Mouse (Mus musculus) myocyte (in vitro differentiated cells): Measurements from ENCODE around the gene Gpatch2l. TPM values are rescaled to one million over a fixed set of nuclear protein-coding genes. Genes with fewer than 3 reads are reported as not detected.

Experiments
- H3K27me3 ChIP-seq: one replicate; pipeline ENCODE4 v1.6.1; 2011; ENCODE audit not compliant: control insufficient read depth, insufficient read depth, insufficient read length
- H3K36me3 ChIP-seq: one replicate; pipeline ENCODE4 v1.6.1; 2011; ENCODE audit not compliant: control insufficient read depth, insufficient read depth
- H3K4me2 ChIP-seq: one replicate; pipeline ENCODE4 v1.6.1; 2011; ENCODE audit warnings: low read depth, control low read depth
- H3K4me3 ChIP-seq: one replicate; pipeline ENCODE4 v1.5.1; 2011; ENCODE audit warnings: mild to moderate bottlenecking, control low read depth, moderate library complexity
- H3K79me2 ChIP-seq: one replicate; pipeline ENCODE4 v1.6.1; 2011; ENCODE audit not compliant: control insufficient read depth, insufficient read depth
- H3ac ChIP-seq: one replicate; pipeline ENCODE4 v1.6.1; 2011; ENCODE audit not compliant: control insufficient read depth, insufficient read length
- CEBPB ChIP-seq: IDR thresholded peaks from 2 replicates; pipeline ENCODE4 v1.6.1; 2011; ENCODE audit warnings: mild to moderate bottlenecking, moderate library complexity; ENCODE audit not compliant: poor library complexity, insufficient read depth, severe bottlenecking
- E2F4 ChIP-seq: IDR thresholded peaks from one replicate; pipeline ENCODE4 v1.6.1; 2011; ENCODE audit warnings: mild to moderate bottlenecking, control low read depth, moderate library complexity; ENCODE audit not compliant: insufficient read depth
- MAX ChIP-seq: IDR thresholded peaks from one replicate; pipeline ENCODE4 v1.6.1; 2011; ENCODE audit warnings: low read depth, mild to moderate bottlenecking, control low read depth
- MYOD1 ChIP-seq, 3 experiments: IDR thresholded peaks; one replicate each; pipeline ENCODE4 v1.6.1; 2011; ENCODE audit warnings: control low read depth in 2 of 3, low read depth in 2 of 3, mild to moderate bottlenecking in 2 of 3, moderate library complexity in 1 of 3; ENCODE audit not compliant: insufficient read length in 2 of 3, control insufficient read depth in 1 of 3
- MYOG ChIP-seq, 3 experiments: IDR thresholded peaks; one replicate each; pipeline ENCODE4 v1.6.1; 2011; ENCODE audit warnings: control low read depth in 2 of 3, low read depth in 2 of 3, mild to moderate bottlenecking in 2 of 3; ENCODE audit not compliant: insufficient read length in 2 of 3, control insufficient read depth in 1 of 3, insufficient read depth in 1 of 3
- POLR2A ChIP-seq: IDR thresholded peaks from one replicate; pipeline ENCODE4 v1.6.1; 2011; ENCODE audit warnings: low read depth, mild to moderate bottlenecking, control low read depth, moderate library complexity; ENCODE audit not compliant: insufficient read length
- POLR2AphosphoS2 ChIP-seq: IDR thresholded peaks from one replicate; pipeline ENCODE4 v1.6.1; 2011; ENCODE audit warnings: low read depth, control low read depth; ENCODE audit not compliant: insufficient read length
- REST ChIP-seq: IDR thresholded peaks from one replicate; pipeline ENCODE4 v1.6.1; 2011; ENCODE audit warnings: mild to moderate bottlenecking, control low read depth, moderate library complexity; ENCODE audit not compliant: insufficient read depth, insufficient read length
- SRF ChIP-seq: IDR thresholded peaks from one replicate; pipeline ENCODE4 v1.6.1; 2011; ENCODE audit warnings: low read depth; ENCODE audit not compliant: control insufficient read depth, insufficient read length
- TCF12 ChIP-seq: IDR thresholded peaks from one replicate; pipeline ENCODE4 v1.6.1; 2011; ENCODE audit warnings: mild to moderate bottlenecking, control low read depth; ENCODE audit not compliant: poor library complexity, insufficient read depth, severe bottlenecking
- TCF3 ChIP-seq: IDR thresholded peaks from one replicate; pipeline ENCODE4 v1.6.1; 2011; ENCODE audit warnings: low read depth, control low read depth; ENCODE audit not compliant: insufficient read length
- USF1 ChIP-seq: IDR thresholded peaks from one replicate; pipeline ENCODE4 v1.6.1; 2011; ENCODE audit warnings: low read depth, mild to moderate bottlenecking, control low read depth, moderate library complexity
- polyA plus RNA-seq: library from polyadenylated mRNA; unstranded; fragments of >200 nt; fragmentation: generic; extraction: Trizol; gene quantifications from one replicate; pipeline ENCODE4 v1.2.1, GENCODE M21; 2012; ENCODE audit warnings: missing spikeins

Gpatch2l gene
- 11.4 TPM for polyA plus RNA-seq

- TF ChIP-seq POLR2AphosphoS2 (peak; percentile 84), TCF3 (no peak), E2F4 (no peak), REST (no peak), MYOD1 (IDR thresholded peaks at IDR 0.05; ENCODE audit: control insufficient read depth in 1 of 3, insufficient read length in 2 of 3, low read depth in 2 of 3) (no peak), MYOG (IDR thresholded peaks at IDR 0.05; ENCODE audit: control insufficient read depth in 1 of 3, insufficient read depth in 1 of 3, insufficient read length in 2 of 3, low read depth in 2 of 3) (peak in 2 of 3 experiments; percentile 2 to 8), TCF12 (no peak), MAX (no peak), USF1 (no peak), POLR2A (peak; percentile 97), SRF (peak; percentile 22), CEBPB (no peak)
- H3K27me3 ChIP-seq: no peaks in the 10 kb centered on the region
- H3K4me2 ChIP-seq: peak within 1 kb of the TSS; percentile 99
- peak within 1 kb of the TSS; percentile 88 for H3K4me3 ChIP-seq
- peak within 1 kb of the TSS; percentile 85 for H3ac ChIP-seq
- H3K36me3 ChIP-seq: peaks cover 13% of the 10 kb centered on the region
- H3K79me2 ChIP-seq: peaks cover 44% of the 10 kb centered on the region
Measured at GRCm38 (mm10) chr12:86241604-86242536, at the start of gene Gpatch2l. Gpatch2l (plus strand) TSS chr12:86241858.

- no peak overlapping the region for H3K4me3 ChIP-seq
Measured at GRCm38 (mm10) chr12:86192036-86192449, 49.6 kb upstream of the Gpatch2l start.

DNA sequence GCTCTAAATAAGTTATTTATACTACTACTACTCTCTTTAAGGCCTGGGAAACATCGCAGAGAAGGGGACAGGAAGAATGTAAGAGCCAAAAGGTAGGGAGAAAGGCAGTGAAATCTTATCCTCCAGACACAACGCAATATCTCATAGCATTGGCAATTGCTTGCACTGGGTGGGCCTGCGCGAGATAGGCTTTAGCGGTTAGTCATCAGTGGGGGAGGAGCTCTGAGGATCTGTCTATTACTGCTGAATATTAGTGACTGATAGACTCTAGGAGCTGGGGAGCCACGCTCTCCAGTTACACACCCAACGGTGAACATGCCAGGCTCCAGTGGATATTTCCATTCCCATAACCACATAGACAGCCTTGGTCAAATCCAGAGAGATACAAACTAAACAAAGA is 44.7 kb upstream of the Gpatch2l start:
- H3ac ChIP-seq: no peak overlapping the region
- H3K27me3 ChIP-seq: peaks cover 19% of the 10 kb centered on the region
- H3K36me3 ChIP-seq: no peaks in the 10 kb centered on the region
- H3K4me2 ChIP-seq: no peak overlapping the region
- TF ChIP-seq POLR2A (no peak), MYOD1 (IDR thresholded peaks at IDR 0.05; ENCODE audit: control insufficient read depth in 1 of 3, insufficient read length in 2 of 3, low read depth in 2 of 3) (no peak), CEBPB (no peak), POLR2AphosphoS2 (no peak), SRF (no peak), TCF12 (no peak), REST (no peak), E2F4 (no peak), USF1 (no peak), MYOG (IDR thresholded peaks at IDR 0.05; ENCODE audit: control insufficient read depth in 1 of 3, insufficient read depth in 1 of 3, insufficient read length in 2 of 3, low read depth in 2 of 3) (no peak), TCF3 (no peak), MAX (no peak)
- no peaks in the 10 kb centered on the region for H3K79me2 ChIP-seq
- H3K4me3 ChIP-seq: no peak overlapping the region

More at GRCm38 (mm10) chr12:86192036-86192449, 49.6 kb upstream of the Gpatch2l start:
- H3K36me3 ChIP-seq: no peaks in the 10 kb centered on the region
- H3K79me2 ChIP-seq: no peaks in the 10 kb centered on the region
- H3K4me2 ChIP-seq: no peak overlapping the region
- no peak for TF ChIP-seq TCF12
- no peak for TF ChIP-seq REST
- no peak for TF ChIP-seq MYOG (IDR thresholded peaks at IDR 0.05; ENCODE audit: control insufficient read depth in 1 of 3, insufficient read depth in 1 of 3, insufficient read length in 2 of 3, low read depth in 2 of 3)
- no peak for TF ChIP-seq TCF3
- TF ChIP-seq MYOD1 (IDR thresholded peaks at IDR 0.05; ENCODE audit: control insufficient read depth in 1 of 3, insufficient read length in 2 of 3, low read depth in 2 of 3): no peak
- TF ChIP-seq CEBPB: no peak
- TF ChIP-seq POLR2AphosphoS2: no peak
- TF ChIP-seq POLR2A: no peak
- no peak for TF ChIP-seq USF1
- TF ChIP-seq MAX: no peak
- no peak for TF ChIP-seq E2F4
- no peak for TF ChIP-seq SRF
- no peak overlapping the region for H3ac ChIP-seq
- peaks cover 13% of the 10 kb centered on the region for H3K27me3 ChIP-seq

DNA sequence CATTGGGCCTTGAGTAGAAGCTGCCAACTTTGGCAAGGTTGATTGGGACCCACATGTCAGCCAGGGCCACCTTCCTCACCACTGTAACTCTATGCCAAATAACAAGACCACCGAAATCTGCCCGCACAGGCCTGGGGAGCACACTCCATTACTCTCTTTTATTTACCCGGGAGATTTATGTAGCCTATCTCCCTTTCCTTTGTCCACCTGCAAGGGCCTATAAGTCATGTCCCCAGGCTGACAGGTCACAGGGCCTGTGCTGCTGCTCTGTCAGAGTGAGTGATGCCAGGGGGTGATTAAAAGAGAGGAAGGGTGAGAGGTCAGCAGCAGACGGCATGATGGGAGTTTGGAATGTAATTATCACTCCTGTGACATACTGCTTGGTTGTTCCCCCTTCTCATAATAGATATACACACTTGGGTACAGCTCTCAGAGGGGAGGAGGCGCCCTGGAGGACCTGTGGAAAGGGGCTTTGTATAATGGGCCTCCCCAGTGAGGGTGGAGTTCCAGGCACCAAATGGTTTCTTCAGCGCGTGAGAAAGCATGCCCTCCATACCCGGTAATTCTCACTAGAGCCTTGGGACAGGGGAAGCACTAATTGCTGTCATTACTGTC is 38.1 kb upstream of the Gpatch2l start:
- no peaks in the 10 kb centered on the region for H3K36me3 ChIP-seq
- no peak overlapping the region for H3K4me2 ChIP-seq
- H3ac ChIP-seq: no peak overlapping the region
- no peaks in the 10 kb centered on the region for H3K79me2 ChIP-seq
- H3K27me3 ChIP-seq: peaks cover 4% of the 10 kb centered on the region
- TF ChIP-seq CEBPB (no peak), POLR2A (no peak), REST (no peak), TCF3 (no peak), MYOD1 (IDR thresholded peaks at IDR 0.05; ENCODE audit: control insufficient read depth in 1 of 3, insufficient read length in 2 of 3, low read depth in 2 of 3) (no peak), USF1 (no peak), MAX (no peak), MYOG (IDR thresholded peaks at IDR 0.05; ENCODE audit: control insufficient read depth in 1 of 3, insufficient read depth in 1 of 3, insufficient read length in 2 of 3, low read depth in 2 of 3) (no peak), E2F4 (no peak), SRF (no peak), TCF12 (no peak), POLR2AphosphoS2 (no peak)
- H3K4me3 ChIP-seq: no peak overlapping the region
